Mouse (Mus musculus) frontal cortex, adult 2 months (tissue): Measurements from ENCODE around the gene Stk32b. TPM values are rescaled to one million over a fixed set of nuclear protein-coding genes. Genes with fewer than 3 reads are reported as not detected.
A peak's percentile ranks its signal among the peaks of the same experiment; 100 is the strongest.

Experiments used
- DNase-seq, 2 experiments: peaks; one replicate each; pipeline ENCODE4 v3.0.0; 2022; ENCODE audit warnings: low spot score in 1 of 2; ENCODE audit errors: extremely low spot score in 1 of 2
- polyA plus RNA-seq: library from polyadenylated mRNA; depleted of rRNA; stranded (reverse); fragments of >200 nt; gene quantifications from 2 replicates; pipeline ENCODE4 v1.2.3, GENCODE M21; 2012

The Stk32b gene
- polyA plus RNA-seq, 1 experiment, result 1.8 TPM

GRCm38 (mm10) chr5:37670781-37671180 is 46.2 kb downstream of the Stk32b start:
- peak in 1 of 2 experiments; percentile 4 for DNase-seq

GRCm38 (mm10) chr5:37664962-37665361 is 52.0 kb downstream of the Stk32b start:
- DNase-seq, result no peak

- DNase-seq, result no peak
These were observed 57.8 kb downstream of the Stk32b start for GRCm38 (mm10) chr5:37659177-37659576.

GRCm38 (mm10) chr5:37657741-37658140 is 59.2 kb downstream of the Stk32b start:
- peak; percentile 55 to 56 for DNase-seq

- DNase-seq, result no peak
These were observed 61.8 kb downstream of the Stk32b start for GRCm38 (mm10) chr5:37655208-37655607.

GRCm38 (mm10) chr5:37650681-37651211 is 66.2 kb downstream of the Stk32b start:
- no peak for DNase-seq

GRCm38 (mm10) chr5:37650089-37650601 is 66.8 kb downstream of the Stk32b start:
- no peak for DNase-seq

- no peak for DNase-seq
These were observed 72.9 kb downstream of the Stk32b start for GRCm38 (mm10) chr5:37644082-37644481.

- DNase-seq, result peak in 1 of 2 experiments; percentile 4
These were observed 74.5 kb downstream of the Stk32b start for GRCm38 (mm10) chr5:37642486-37642885.

GRCm38 (mm10) chr5:37634791-37635190 is 82.2 kb downstream of the Stk32b start:
- no peak for DNase-seq

GRCm38 (mm10) chr5:37627437-37628163 is 89.4 kb downstream of the Stk32b start:
- DNase-seq, result no peak

GRCm38 (mm10) chr5:37611874-37612273 is 105.1 kb downstream of the Stk32b start:
- DNase-seq, result no peak

GRCm38 (mm10) chr5:37599566-37599965 is 117.4 kb downstream of the Stk32b start:
- DNase-seq, result no peak

- no peak for DNase-seq
These were observed 118.7 kb downstream of the Stk32b start for GRCm38 (mm10) chr5:37598271-37598670.

GRCm38 (mm10) chr5:37592411-37592810 is 124.6 kb downstream of the Stk32b start:
- no peak for DNase-seq

GRCm38 (mm10) chr5:37587861-37588260 is 129.1 kb downstream of the Stk32b start:
- no peak for DNase-seq

GRCm38 (mm10) chr5:37586071-37586470 is 130.9 kb downstream of the Stk32b start:
- DNase-seq, result no peak

GRCm38 (mm10) chr5:37575427-37575826 is 141.5 kb downstream of the Stk32b start:
- DNase-seq, result no peak

- DNase-seq, result no peak
These were observed 159.6 kb downstream of the Stk32b start for GRCm38 (mm10) chr5:37557274-37557815.

- DNase-seq, result no peak
These were observed 162.7 kb downstream of the Stk32b start for GRCm38 (mm10) chr5:37554231-37554630.

GRCm38 (mm10) chr5:37551649-37552048 is 165.3 kb downstream of the Stk32b start:
- no peak for DNase-seq
